Mouse (Mus musculus) ES-E14 (cell line): ENCODE data around the gene Uvrag.

Source experiments
- MAFK ChIP-seq: IDR thresholded peaks from 2 replicates; pipeline ENCODE4 v1.6.1; 2014; ENCODE audit warnings: mild to moderate bottlenecking, low read depth, low read length, inconsistent platforms; ENCODE audit not compliant: insufficient read depth
- ZC3H11A ChIP-seq: IDR thresholded peaks from 2 replicates; pipeline ENCODE4 v1.6.1; 2012; ENCODE audit warnings: low read depth, mild to moderate bottlenecking, inconsistent platforms, low read length, borderline replicate concordance

GRCm38 (mm10) chr7:99144616-99145015 is 3.7 kb upstream of the Uvrag start:
- TF ChIP-seq MAFK (no peak), ZC3H11A (no peak)
